Mouse (Mus musculus): ENCODE data around the gene Dpp6. TPM values are rescaled to one million over a fixed set of nuclear protein-coding genes. Genes with fewer than 3 reads are reported as not detected.
A peak's percentile ranks its signal among the peaks of the same experiment; 100 is the strongest.

The Dpp6 gene
- polyA plus RNA-seq, 1 experiment from 2014 or later = 0.76 TPM

GRCm38 (mm10) chr5:27028611-27029010 lies 211.6 kb downstream of the Dpp6 start:
- Histone ChIP-seq H3K9ac (ENCODE audit: low read depth, low read length) (no peak overlapping the region), H3K9me3 (ENCODE audit: control insufficient read depth) (no peaks in the 10 kb centered on the region), H3K27me3 (replicated peaks; ENCODE audit: control insufficient read depth, insufficient read depth, low read length) (no peaks in the 10 kb centered on the region), H3K36me3 (ENCODE audit: control insufficient read depth, insufficient read depth) (no peaks in the 10 kb centered on the region), H3K4me1 (replicated peaks; ENCODE audit: control insufficient read depth, insufficient read depth, low read length) (no peaks in the 10 kb centered on the region), H3K27ac (ENCODE audit: low read depth, low read length) (no peak overlapping the region), H3K4me2 (replicated peaks; ENCODE audit: low read depth) (no peak overlapping the region), H3K4me3 (ENCODE audit: low read depth, low read length) (no peak overlapping the region)
- ATAC-seq = no peak
- TF ChIP-seq CTCF (IDR thresholded peaks at IDR 0.05; ENCODE audit: low read depth) = no peak
- 71% methylated on average over 1 of the region's 1 CpGs for WGBS

- Histone ChIP-seq H3K27me3 (replicated peaks; ENCODE audit: control insufficient read depth, insufficient read depth, low read length) (no peaks in the 10 kb centered on the region), H3K4me3 (ENCODE audit: low read depth, low read length) (no peak overlapping the region), H3K9me3 (ENCODE audit: control insufficient read depth) (no peaks in the 10 kb centered on the region), H3K4me2 (replicated peaks; ENCODE audit: low read depth) (no peak overlapping the region), H3K27ac (ENCODE audit: low read depth, low read length) (no peak overlapping the region), H3K4me1 (replicated peaks; ENCODE audit: control insufficient read depth, insufficient read depth, low read length) (no peaks in the 10 kb centered on the region), H3K36me3 (ENCODE audit: control insufficient read depth, insufficient read depth) (no peaks in the 10 kb centered on the region), H3K9ac (ENCODE audit: low read depth, low read length) (no peak overlapping the region)
- peak; percentile 47 for TF ChIP-seq CTCF (IDR thresholded peaks at IDR 0.05; ENCODE audit: low read depth)
- no peak for ATAC-seq
- 10% methylated on average over 5 of the region's 5 CpGs for whole genome bisulfite sequencing
Measured at GRCm38 (mm10) chr5:27029784-27030183, 212.8 kb downstream of the Dpp6 start.

- no peak overlapping the region for H3K4me3 ChIP-seq (ENCODE audit: low read depth, low read length)
- no peaks in the 10 kb centered on the region for H3K9me3 ChIP-seq (ENCODE audit: control insufficient read depth)
- H3K36me3 ChIP-seq (ENCODE audit: control insufficient read depth, insufficient read depth) = no peaks in the 10 kb centered on the region
- no peaks in the 10 kb centered on the region for H3K27me3 ChIP-seq (replicated peaks; ENCODE audit: control insufficient read depth, insufficient read depth, low read length)
- no peak overlapping the region for H3K4me2 ChIP-seq (replicated peaks; ENCODE audit: low read depth)
- no peak overlapping the region for H3K27ac ChIP-seq (ENCODE audit: low read depth, low read length)
- no peak overlapping the region for H3K9ac ChIP-seq (ENCODE audit: low read depth, low read length)
- WGBS = 53% methylated on average over 4 of the region's 4 CpGs
- no peak for ATAC-seq
- no peaks in the 10 kb centered on the region for H3K4me1 ChIP-seq (replicated peaks; ENCODE audit: control insufficient read depth, insufficient read depth, low read length)
- no peak for TF ChIP-seq CTCF (IDR thresholded peaks at IDR 0.05; ENCODE audit: low read depth)
Measured at GRCm38 (mm10) chr5:27034858-27035257, 217.9 kb downstream of the Dpp6 start.

GRCm38 (mm10) chr5:27035291-27035690 lies 218.3 kb downstream of the Dpp6 start:
- no peak overlapping the region for H3K4me2 ChIP-seq (replicated peaks; ENCODE audit: low read depth)
- WGBS = 27% methylated on average over 1 of the region's 1 CpGs
- H3K4me1 ChIP-seq (replicated peaks; ENCODE audit: control insufficient read depth, insufficient read depth, low read length) = no peaks in the 10 kb centered on the region
- no peak for TF ChIP-seq CTCF (IDR thresholded peaks at IDR 0.05; ENCODE audit: low read depth)
- H3K9me3 ChIP-seq (ENCODE audit: control insufficient read depth) = no peaks in the 10 kb centered on the region
- H3K4me3 ChIP-seq (ENCODE audit: low read depth, low read length) = no peak overlapping the region
- H3K36me3 ChIP-seq (ENCODE audit: control insufficient read depth, insufficient read depth) = no peaks in the 10 kb centered on the region
- H3K9ac ChIP-seq (ENCODE audit: low read depth, low read length) = no peak overlapping the region
- no peaks in the 10 kb centered on the region for H3K27me3 ChIP-seq (replicated peaks; ENCODE audit: control insufficient read depth, insufficient read depth, low read length)
- no peak overlapping the region for H3K27ac ChIP-seq (ENCODE audit: low read depth, low read length)
- no peak for ATAC-seq

- 19% methylated on average over 2 of the region's 2 CpGs for WGBS
Measured at GRCm38 (mm10) chr5:27035891-27036290, 218.9 kb downstream of the Dpp6 start.

GRCm38 (mm10) chr5:27037796-27038195 lies 220.8 kb downstream of the Dpp6 start:
- H3K27me3 ChIP-seq (replicated peaks; ENCODE audit: control insufficient read depth, insufficient read depth, low read length) = no peaks in the 10 kb centered on the region
- H3K36me3 ChIP-seq (ENCODE audit: control insufficient read depth, insufficient read depth) = no peaks in the 10 kb centered on the region
- no peak overlapping the region for H3K27ac ChIP-seq (ENCODE audit: low read depth, low read length)
- H3K4me3 ChIP-seq (ENCODE audit: low read depth, low read length) = no peak overlapping the region
- H3K4me2 ChIP-seq (replicated peaks; ENCODE audit: low read depth) = no peak overlapping the region
- TF ChIP-seq CTCF (IDR thresholded peaks at IDR 0.05; ENCODE audit: low read depth) = no peak
- no peak overlapping the region for H3K9ac ChIP-seq (ENCODE audit: low read depth, low read length)
- 60% methylated on average over 5 of the region's 5 CpGs for WGBS
- H3K9me3 ChIP-seq (ENCODE audit: control insufficient read depth) = no peaks in the 10 kb centered on the region
- no peak for ATAC-seq
- no peaks in the 10 kb centered on the region for H3K4me1 ChIP-seq (replicated peaks; ENCODE audit: control insufficient read depth, insufficient read depth, low read length)

More at GRCm38 (mm10) chr5:27035891-27036290, 218.9 kb downstream of the Dpp6 start:
- Histone ChIP-seq H3K4me3 (ENCODE audit: low read depth, low read length) (no peak overlapping the region), H3K27me3 (replicated peaks; ENCODE audit: control insufficient read depth, insufficient read depth, low read length) (no peaks in the 10 kb centered on the region), H3K9me3 (ENCODE audit: control insufficient read depth) (no peaks in the 10 kb centered on the region), H3K27ac (ENCODE audit: low read depth, low read length) (no peak overlapping the region), H3K36me3 (ENCODE audit: control insufficient read depth, insufficient read depth) (no peaks in the 10 kb centered on the region), H3K9ac (ENCODE audit: low read depth, low read length) (no peak overlapping the region), H3K4me1 (replicated peaks; ENCODE audit: control insufficient read depth, insufficient read depth, low read length) (no peaks in the 10 kb centered on the region), H3K4me2 (replicated peaks; ENCODE audit: low read depth) (no peak overlapping the region)
- ATAC-seq = no peak
- peak; percentile 34 for TF ChIP-seq CTCF (IDR thresholded peaks at IDR 0.05; ENCODE audit: low read depth)

GRCm38 (mm10) chr5:27048167-27048566 lies 231.2 kb downstream of the Dpp6 start:
- Histone ChIP-seq H3K4me1 (replicated peaks; ENCODE audit: control insufficient read depth, insufficient read depth, low read length) (no peaks in the 10 kb centered on the region), H3K9ac (ENCODE audit: low read depth, low read length) (no peak overlapping the region), H3K36me3 (ENCODE audit: control insufficient read depth, insufficient read depth) (no peaks in the 10 kb centered on the region), H3K27me3 (replicated peaks; ENCODE audit: control insufficient read depth, insufficient read depth, low read length) (peaks cover 10% of the 10 kb centered on the region; the same call in 1 of the 2 replicates), H3K27ac (ENCODE audit: low read depth, low read length) (no peak overlapping the region), H3K9me3 (ENCODE audit: control insufficient read depth) (no peaks in the 10 kb centered on the region), H3K4me2 (replicated peaks; ENCODE audit: low read depth) (no peak overlapping the region), H3K4me3 (ENCODE audit: low read depth, low read length) (no peak overlapping the region)
- 23% methylated on average over 7 of the region's 7 CpGs for WGBS
- no peak for ATAC-seq
- TF ChIP-seq CTCF (IDR thresholded peaks at IDR 0.05; ENCODE audit: low read depth) = peak; percentile 52

Data from intestine, postnatal 0 days (tissue).